Mouse (Mus musculus): Measurements from ENCODE around the gene Fam43a.

DNA sequence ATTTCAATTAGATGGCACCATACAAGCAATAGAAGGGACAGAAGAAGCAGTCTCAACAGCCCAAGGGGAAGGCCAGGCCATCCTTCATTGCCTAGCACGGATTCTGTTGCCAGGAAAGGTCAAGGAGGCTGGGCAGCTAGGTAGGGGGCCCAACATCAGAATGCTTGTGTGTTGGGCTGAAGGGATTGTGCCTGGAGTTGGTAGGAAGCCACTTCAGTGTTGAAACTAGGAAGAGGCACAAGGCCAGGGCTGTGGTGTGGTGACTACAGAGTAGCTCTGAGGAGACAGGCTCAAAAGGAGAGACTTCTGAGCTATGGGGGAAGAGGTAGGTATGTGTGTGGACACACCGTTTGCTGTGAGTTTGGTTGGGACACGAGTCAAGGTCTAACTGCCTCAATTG, 4.2 kb upstream of the Fam43a start:
- TF ChIP-seq CTCF (IDR thresholded peaks at IDR 0.05; ENCODE audit: low read depth) (no peak), EP300 (IDR thresholded peaks at IDR 0.05; ENCODE audit: low read depth) (no peak)
